Mouse (Mus musculus) lung, adult 10 weeks (tissue): ENCODE data around the gene Arhgap10. TPM values are rescaled to one million over a fixed set of nuclear protein-coding genes. Genes with fewer than 3 reads are reported as not detected.

ENCODE experiments used
- polyA plus RNA-seq: library from polyadenylated mRNA; stranded (reverse); fragments of 350-450 nt; fragmentation: Illumina TruSeq; extraction: RNeasy Lipid Tissue Mini Kit (QIAGEN cat#74804); gene quantifications from one replicate; pipeline ENCODE4 v1.2.3, GENCODE M21; 2014; ENCODE audit warnings: low read depth, low replicate concordance; ENCODE audit not compliant: insufficient read depth

Gene Arhgap10
- polyA plus RNA-seq = 7.7 TPM

GRCm38 (mm10) chr8:77517301-77518200 lies at the start of gene Arhgap10:
Arhgap10 (minus strand) TSS chr8:77517953.

GRCm38 (mm10) chr8:77549121-77549706 lies 31.5 kb upstream of the Arhgap10 start, which contains the start of gene Prmt9:
Prmt9 (plus strand) TSS chr8:77549397.

Other genes starting within 250 kb of the Arhgap10 start
- gene Prmt9, start 31.4 kb upstream of the Arhgap10 start, polyA plus RNA-seq = 8.7 TPM
- gene Tmem184c, start 92.7 kb upstream of the Arhgap10 start, polyA plus RNA-seq = 7.4 TPM
- 22.0 TPM for gene Ednra, start 206.5 kb upstream of the Arhgap10 start, polyA plus RNA-seq